Mouse (Mus musculus): ENCODE measurements around the gene Kcnip2.
A peak's percentile ranks its signal among the peaks of the same experiment; 100 is the strongest.

GRCm38 (mm10) chr19:45747028-45747867 is 68.6 kb downstream of the Kcnip2 start:
- TF ChIP-seq EP300 (optimal IDR thresholded peaks at IDR 0.05) (no peak), CTCF (IDR thresholded peaks at IDR 0.05; ENCODE audit: low read depth) (peak; percentile 89)

All from stomach, postnatal 0 days (tissue).